Mouse (Mus musculus): ENCODE measurements around the gene Cdkl3.

Cdkl3 gene

GRCm38 (mm10) chr11:52011541-52011940, 7.5 kb downstream of the Cdkl3 start:
- DNase-seq (ENCODE audit: low spot score) = no peak

GRCm38 (mm10) chr11:52018217-52018616, 14.2 kb downstream of the Cdkl3 start:
- DNase-seq (ENCODE audit: low spot score) = no peak

GRCm38 (mm10) chr11:52032356-52032755, 28.3 kb downstream of the Cdkl3 start:
- no peak for DNase-seq (ENCODE audit: low spot score)

- peak; percentile 47 for DNase-seq (ENCODE audit: low spot score)
Measured at GRCm38 (mm10) chr11:52033953-52034352, 29.9 kb downstream of the Cdkl3 start.

GRCm38 (mm10) chr11:52035905-52036304, 31.9 kb downstream of the Cdkl3 start:
- no peak for DNase-seq (ENCODE audit: low spot score)

- no peak for DNase-seq (ENCODE audit: low spot score)
Measured at GRCm38 (mm10) chr11:52037659-52038058, 33.6 kb downstream of the Cdkl3 start.

- DNase-seq (ENCODE audit: low spot score) = no peak
Measured at GRCm38 (mm10) chr11:52043224-52043623, 39.2 kb downstream of the Cdkl3 start.

DNA sequence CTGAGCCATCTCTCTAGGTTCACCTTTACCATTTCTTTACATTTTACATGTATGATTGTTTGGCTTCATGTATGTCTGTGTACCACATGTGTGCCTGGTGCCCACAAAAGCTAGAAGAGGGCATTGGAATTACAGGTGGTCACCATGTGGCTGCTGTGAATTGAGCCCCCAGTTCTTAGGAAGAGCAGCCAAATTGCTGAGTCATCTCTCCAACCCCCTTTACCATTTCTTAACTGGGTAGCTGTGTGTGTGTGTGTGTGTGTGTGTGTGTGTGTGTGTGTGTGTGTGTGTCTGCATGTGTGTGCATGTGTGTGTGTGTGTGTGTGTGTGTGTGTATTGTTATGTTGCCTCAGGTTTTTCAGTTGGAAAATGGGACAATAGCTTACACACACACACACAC, 40.1 kb downstream of the Cdkl3 start:
- no peak for DNase-seq (ENCODE audit: low spot score)

DNA sequence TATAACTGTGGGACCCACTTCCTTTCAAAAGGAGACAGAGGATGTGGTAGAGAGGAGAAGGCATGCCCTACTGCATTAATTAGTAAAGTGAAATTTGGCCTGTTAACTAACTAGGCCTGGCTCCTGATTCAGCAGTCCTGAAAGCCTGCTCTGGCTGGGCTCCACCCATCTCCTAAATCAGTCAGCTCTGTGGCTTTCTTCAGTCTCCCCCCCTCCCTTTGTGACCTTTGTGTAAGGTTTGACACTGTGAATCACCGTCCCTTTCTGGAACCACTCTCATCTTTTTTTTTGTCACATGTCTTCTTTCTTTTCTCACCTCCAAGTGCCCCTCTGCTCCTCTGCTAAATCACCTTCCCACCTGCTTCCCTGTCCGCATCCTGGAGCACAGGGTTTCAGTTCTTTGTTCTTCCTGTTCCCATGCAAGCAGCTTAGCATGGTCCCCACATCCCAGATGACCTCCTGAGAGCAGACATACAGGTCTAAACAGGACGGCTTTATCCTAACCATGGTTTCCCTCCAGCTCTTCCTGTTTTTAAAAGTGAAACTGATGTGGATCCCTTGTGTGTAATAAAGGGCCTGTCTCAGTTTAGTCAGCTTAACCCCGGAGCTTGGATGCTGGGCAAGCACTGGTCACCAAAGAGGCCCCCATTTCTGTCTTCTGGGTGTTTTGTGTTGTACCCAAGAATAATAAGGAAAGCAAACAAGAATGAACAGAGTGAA, 42.6 kb downstream of the Cdkl3 start:
- DNase-seq (ENCODE audit: low spot score) = no peak

DNA sequence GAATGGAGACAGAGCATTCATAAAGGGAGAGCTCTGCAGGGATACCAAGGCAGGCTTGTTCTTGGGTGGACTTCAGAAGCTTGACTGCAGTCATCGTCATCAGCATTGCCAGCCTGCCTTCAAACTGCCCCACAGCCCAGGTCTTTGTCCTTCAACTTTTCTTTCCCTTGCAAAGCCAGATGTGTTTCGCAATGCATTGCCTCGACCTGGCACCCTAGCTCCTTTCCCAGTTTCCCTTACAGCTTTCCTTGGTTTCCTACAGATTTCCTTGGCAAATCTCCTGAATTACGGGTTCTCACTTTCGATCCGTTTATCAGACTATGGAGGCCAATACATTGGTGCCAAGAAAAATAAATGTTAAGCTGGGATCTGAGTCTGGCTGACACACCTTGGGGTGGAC, 49.4 kb downstream of the Cdkl3 start:
- no peak for DNase-seq (ENCODE audit: low spot score)

GRCm38 (mm10) chr11:52054728-52055127, 50.7 kb downstream of the Cdkl3 start:
- no peak for DNase-seq (ENCODE audit: low spot score)

DNA sequence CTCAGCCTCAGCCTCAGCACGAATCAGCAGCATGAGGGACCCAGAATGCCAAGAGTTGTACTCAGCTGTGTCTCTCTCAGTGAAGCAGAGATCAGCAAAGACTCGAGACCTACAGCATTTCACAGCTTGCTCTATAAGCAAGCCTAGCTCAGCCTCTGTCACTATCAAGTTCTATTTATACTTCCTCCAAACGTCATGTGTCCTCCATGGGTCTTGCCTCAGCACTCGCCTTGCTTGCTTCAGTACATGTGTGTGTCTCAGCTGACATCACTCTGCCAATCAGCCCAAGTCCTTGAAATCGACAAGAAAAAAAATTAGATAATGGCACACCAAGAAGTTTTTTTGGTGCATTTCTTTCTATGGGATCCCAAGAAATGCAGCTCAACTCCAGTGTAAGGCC, 52.2 kb downstream of the Cdkl3 start:
- no peak for DNase-seq (ENCODE audit: low spot score)

- no peak for DNase-seq (ENCODE audit: low spot score)
Measured at GRCm38 (mm10) chr11:52059001-52059400, 55.0 kb downstream of the Cdkl3 start.

DNA sequence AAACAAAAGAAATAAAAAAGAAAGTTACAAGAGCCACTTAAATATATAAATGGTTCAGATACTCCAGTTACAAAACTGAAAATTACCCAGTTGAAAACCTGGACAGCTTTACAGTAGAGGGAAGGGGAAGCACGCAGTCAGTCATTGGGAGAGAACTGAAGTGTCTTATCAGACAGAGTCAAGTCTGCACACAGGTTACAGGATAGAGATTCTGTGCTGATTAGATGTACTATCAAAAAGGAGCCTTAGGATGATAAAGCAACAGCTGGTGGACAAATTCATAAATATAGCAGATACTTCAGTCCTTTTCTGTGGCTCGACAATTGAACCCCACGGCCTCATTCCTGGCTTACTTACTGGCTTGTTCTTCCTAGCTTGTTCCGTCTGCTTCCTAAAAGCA, 56.3 kb downstream of the Cdkl3 start:
- DNase-seq (ENCODE audit: low spot score) = no peak

DNA sequence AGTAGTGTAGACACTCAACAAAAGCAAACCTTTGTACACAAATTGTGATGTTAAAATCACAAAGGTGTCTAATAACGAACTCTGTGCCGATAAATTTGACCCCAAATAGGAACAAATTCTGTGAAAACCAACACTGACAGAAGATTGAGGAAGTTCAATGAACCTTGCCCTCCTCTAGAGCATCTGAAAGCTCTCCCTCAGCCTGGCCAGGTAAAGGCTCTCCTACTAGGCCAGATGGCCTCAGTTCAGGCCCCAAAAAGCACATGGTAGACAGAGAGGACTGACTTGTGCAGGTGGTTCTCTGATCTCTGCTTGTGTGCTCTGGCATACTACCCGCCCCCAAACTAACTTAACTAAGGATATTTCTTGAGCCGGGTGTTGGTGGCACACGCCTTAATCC, 58.4 kb downstream of the Cdkl3 start:
- DNase-seq (ENCODE audit: low spot score) = no peak

GRCm38 (mm10) chr11:52064398-52064797, 60.4 kb downstream of the Cdkl3 start:
- no peak for DNase-seq (ENCODE audit: low spot score)

DNA sequence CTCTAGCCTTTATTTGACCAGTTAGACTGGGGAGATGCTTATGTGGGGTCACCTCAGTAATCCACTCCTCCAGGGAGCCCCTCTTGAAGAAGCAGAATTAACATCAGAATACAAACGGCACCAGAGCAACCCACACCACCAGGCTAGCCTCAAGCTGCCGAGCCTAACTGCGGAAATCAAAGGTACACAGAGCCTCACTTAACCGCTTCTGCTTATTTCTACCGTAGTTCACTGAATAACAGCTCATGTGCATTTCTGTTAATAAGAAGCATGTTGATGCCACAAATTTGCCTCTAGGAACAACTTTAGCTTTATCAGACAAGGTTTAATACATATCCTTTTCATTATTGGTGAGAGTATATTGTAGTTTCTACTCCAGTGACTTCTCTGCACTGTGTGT, 61.8 kb downstream of the Cdkl3 start:
- DNase-seq (ENCODE audit: low spot score) = no peak

- no peak for DNase-seq (ENCODE audit: low spot score)
Measured at GRCm38 (mm10) chr11:52071768-52072167, 67.7 kb downstream of the Cdkl3 start.

GRCm38 (mm10) chr11:52073528-52074170, 69.6 kb downstream of the Cdkl3 start:
- DNase-seq (ENCODE audit: low spot score) = no peak

GRCm38 (mm10) chr11:52074626-52075470, 70.8 kb downstream of the Cdkl3 start:
- no peak for DNase-seq (ENCODE audit: low spot score)

DNA sequence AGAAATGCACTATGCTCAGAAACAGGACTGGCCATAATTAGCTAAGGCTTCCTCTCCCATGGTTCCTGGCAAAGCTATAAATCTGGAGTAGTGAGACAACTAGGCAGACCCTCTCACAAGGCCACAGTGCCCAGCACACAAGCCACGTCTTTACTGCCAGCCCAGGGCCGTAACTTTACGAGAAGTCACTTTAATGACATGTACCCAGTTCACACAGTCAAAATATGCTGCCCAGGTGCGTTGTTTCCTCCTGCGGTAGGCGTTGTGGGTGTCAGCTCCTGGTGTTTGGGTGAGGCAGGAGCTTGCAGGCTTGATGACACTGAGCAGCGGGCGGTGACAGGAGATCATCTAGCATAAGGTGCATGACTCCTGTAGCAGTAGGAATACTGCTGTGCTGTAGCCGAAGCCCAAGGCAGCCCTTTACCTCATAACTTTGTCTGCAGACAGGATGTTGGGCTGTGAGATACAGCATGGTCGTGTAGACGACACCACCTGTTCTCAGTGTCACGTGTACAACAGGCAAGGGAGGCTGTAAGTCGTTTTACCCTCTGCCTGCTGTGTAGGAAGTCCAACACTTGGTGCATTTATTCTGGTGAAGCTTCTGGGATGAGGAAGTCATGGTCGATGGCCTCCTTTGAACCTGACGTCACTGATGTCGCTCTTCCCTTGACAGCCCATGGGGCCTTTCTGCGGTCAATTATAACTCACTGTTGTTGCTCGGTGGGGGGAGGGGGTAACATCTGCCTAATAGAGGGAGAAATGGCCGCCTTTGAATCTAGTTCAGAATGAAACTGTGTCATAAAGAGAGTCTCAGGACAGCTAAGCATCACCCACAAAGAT, 72.0 kb downstream of the Cdkl3 start:
- no peak for DNase-seq (ENCODE audit: low spot score)

DNA sequence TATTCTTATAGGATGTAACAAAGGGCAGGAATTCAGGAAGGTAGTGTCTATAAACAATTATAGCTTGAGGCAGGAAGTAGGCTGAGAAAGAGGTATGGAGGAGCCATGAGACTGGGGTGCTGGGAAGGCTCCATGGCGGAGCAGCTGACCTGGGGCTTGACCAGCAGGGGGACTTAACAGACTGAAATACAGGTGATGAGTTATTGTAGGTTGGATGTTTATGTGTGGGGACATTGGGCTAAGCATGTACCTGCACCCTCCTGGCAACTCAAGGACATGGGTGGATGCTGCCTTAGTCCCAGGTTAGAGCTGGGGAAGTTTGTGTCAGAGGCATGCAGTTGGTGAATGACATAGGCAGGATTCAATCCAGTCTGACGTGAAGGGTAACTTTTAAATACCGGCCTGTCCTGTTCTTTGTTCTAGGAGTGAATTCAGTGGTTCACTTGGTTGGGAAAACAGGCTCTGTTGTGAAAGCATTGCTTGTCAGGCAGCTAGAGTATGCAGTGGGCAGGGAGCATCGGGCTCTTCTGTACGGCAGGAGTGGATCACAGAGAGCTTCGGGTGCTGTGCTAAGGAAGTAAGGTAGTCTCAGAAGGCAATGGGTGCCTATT, 72.8 kb downstream of the Cdkl3 start:
- DNase-seq (ENCODE audit: low spot score) = no peak
